Mouse (Mus musculus) hindbrain, embryonic 16.5 days (tissue): Measurements from ENCODE around the gene Ampd2. TPM values are rescaled to one million over a fixed set of nuclear protein-coding genes. Genes with fewer than 3 reads are reported as not detected.

ENCODE experiments used
- ATAC-seq: fragments of 200-750 bp; cut with Nextera tagmentation; 2 replicates; pipeline ENCODE4 v1.8.0; 2017; ENCODE audit warnings: moderate TSS enrichment, moderate library complexity
- H3K27ac ChIP-seq: fragments of 300-500 bp; sonication (generic); 2 replicates; pipeline ENCODE4 v1.5.1; 2014; ENCODE audit warnings: low read depth, mild to moderate bottlenecking, control low read depth, low read length, moderate library complexity
- H3K27me3 ChIP-seq: fragments of 300-500 bp; sonication (generic); replicated peaks from 2 replicates; pipeline ENCODE4 v1.6.1; 2014; ENCODE audit warnings: low read length; ENCODE audit not compliant: control insufficient read depth, insufficient read depth
- H3K36me3 ChIP-seq: fragments of 300-500 bp; sonication (generic); 2 replicates; pipeline ENCODE4 v1.6.1; 2014; ENCODE audit warnings: mild to moderate bottlenecking, low read length, moderate library complexity, mixed read lengths; ENCODE audit not compliant: control insufficient read depth, insufficient read depth
- H3K4me1 ChIP-seq: fragments of 300-500 bp; sonication (generic); 2 replicates; pipeline ENCODE4 v1.6.1; 2014; ENCODE audit warnings: low read depth, low read length; ENCODE audit not compliant: control insufficient read depth, insufficient read depth
- H3K4me2 ChIP-seq: fragments of 300-500 bp; sonication (generic); 2 replicates; pipeline ENCODE4 v1.6.1; 2014; ENCODE audit warnings: mild to moderate bottlenecking, low read length, control low read depth, moderate library complexity
- H3K4me3 ChIP-seq: fragments of 300-500 bp; sonication (generic); 2 replicates; pipeline ENCODE4 v1.5.1; 2014; ENCODE audit warnings: mild to moderate bottlenecking, low read length, control low read depth, moderate library complexity
- H3K9ac ChIP-seq: fragments of 300-500 bp; sonication (generic); 2 replicates; pipeline ENCODE4 v1.6.1; 2014; ENCODE audit warnings: low read depth, mild to moderate bottlenecking, control low read depth, low read length, moderate library complexity
- H3K9me3 ChIP-seq: fragments of 300-500 bp; sonication (generic); 2 replicates; pipeline ENCODE4 v1.6.1; 2014; ENCODE audit warnings: mild to moderate bottlenecking, low read length, moderate library complexity; ENCODE audit not compliant: control insufficient read depth
- WGBS: fragments of 180-500 bp; shearing (Covaris S2); extraction: QIAGEN DNeasy Blood & Tissue Kit; methylation state at CpG from one replicate; pipeline ENCODE4 v1.1.7; 2014; 5-methylcytosine and 5-hydroxymethylcytosine counted together
- polyA plus RNA-seq: library from polyadenylated mRNA; unstranded; fragments of >200 nt; fragmentation: Nextera tagmentation; extraction: Ambion mirVana; gene quantifications from 2 replicates; pipeline ENCODE4 v1.2.1, GENCODE M21; 2015

Gene Ampd2
- polyA plus RNA-seq, 1 experiment from 2014 or later = 63.6 TPM

GRCm38 (mm10) chr3:108067370-108067934 lies 19.0 kb downstream of the Ampd2 start:
- Histone ChIP-seq H3K36me3 (no peaks in the 10 kb centered on the region), H3K27me3 (0 out of 2 replicates have a peak, but pooled peaks cover 2% of the 10 kb centered on the region), H3K4me2 (no peak overlapping the region), H3K27ac (no peak overlapping the region), H3K9ac (no peak overlapping the region), H3K4me1 (no peaks in the 10 kb centered on the region), H3K4me3 (no peak overlapping the region), H3K9me3 (no peaks in the 10 kb centered on the region)
- 63% methylated on average over 6 of the region's 6 CpGs for WGBS
- ATAC-seq = no peak

GRCm38 (mm10) chr3:108065551-108065950 lies 20.9 kb downstream of the Ampd2 start:
- Histone ChIP-seq H3K9me3 (no peaks in the 10 kb centered on the region), H3K9ac (no peak overlapping the region), H3K27me3 (0 out of 2 replicates have a peak, but pooled peaks cover 2% of the 10 kb centered on the region), H3K27ac (no peak overlapping the region), H3K4me2 (no peak overlapping the region), H3K4me1 (no peaks in the 10 kb centered on the region), H3K4me3 (no peak overlapping the region), H3K36me3 (no peaks in the 10 kb centered on the region)
- 87% methylated on average over 9 of the region's 9 CpGs for WGBS
- ATAC-seq = no peak

- ATAC-seq = no peak
- H3K9ac ChIP-seq = no peak overlapping the region
- no peaks in the 10 kb centered on the region for H3K4me1 ChIP-seq
- no peak overlapping the region for H3K4me2 ChIP-seq
- WGBS = 82% methylated on average over 4 of the region's 4 CpGs
- H3K4me3 ChIP-seq = no peak overlapping the region
- no peak overlapping the region for H3K27ac ChIP-seq
- H3K27me3 ChIP-seq = 0 out of 2 replicates have a peak, but pooled peaks cover 2% of the 10 kb centered on the region
- H3K9me3 ChIP-seq = no peaks in the 10 kb centered on the region
- H3K36me3 ChIP-seq = no peaks in the 10 kb centered on the region
Observed at GRCm38 (mm10) chr3:108064672-108065071, 21.8 kb downstream of the Ampd2 start.

GRCm38 (mm10) chr3:108062648-108063047 lies 23.8 kb downstream of the Ampd2 start:
- WGBS = 76% methylated on average over 8 of the region's 8 CpGs
- no peak for ATAC-seq
- no peak overlapping the region for H3K4me3 ChIP-seq

GRCm38 (mm10) chr3:108061420-108061819 lies 25.0 kb downstream of the Ampd2 start:
- Histone ChIP-seq H3K4me1 (no peaks in the 10 kb centered on the region), H3K27me3 (0 out of 2 replicates have a peak, but pooled peaks cover 2% of the 10 kb centered on the region), H3K27ac (no peak overlapping the region), H3K9ac (no peak overlapping the region), H3K4me3 (no peak overlapping the region), H3K4me2 (peak overlapping the region; percentile 12), H3K9me3 (no peaks in the 10 kb centered on the region), H3K36me3 (no peaks in the 10 kb centered on the region)
- 27% methylated on average over 7 of the region's 7 CpGs for WGBS
- ATAC-seq = no peak

More at GRCm38 (mm10) chr3:108062648-108063047, 23.8 kb downstream of the Ampd2 start:
- Histone ChIP-seq H3K27ac (no peak overlapping the region), H3K9me3 (no peaks in the 10 kb centered on the region), H3K9ac (no peak overlapping the region), H3K4me1 (no peaks in the 10 kb centered on the region), H3K4me2 (no peak overlapping the region), H3K36me3 (no peaks in the 10 kb centered on the region), H3K27me3 (0 out of 2 replicates have a peak, but pooled peaks cover 2% of the 10 kb centered on the region)

- H3K4me3 ChIP-seq = no peak overlapping the region
- no peaks in the 10 kb centered on the region for H3K27me3 ChIP-seq
- no peaks in the 10 kb centered on the region for H3K36me3 ChIP-seq
- H3K27ac ChIP-seq = no peak overlapping the region
- 90% methylated on average over 5 of the region's 5 CpGs for WGBS
- no peaks in the 10 kb centered on the region for H3K9me3 ChIP-seq
- H3K4me1 ChIP-seq = no peaks in the 10 kb centered on the region
- no peak overlapping the region for H3K4me2 ChIP-seq
- ATAC-seq = no peak
- H3K9ac ChIP-seq = no peak overlapping the region
Observed at GRCm38 (mm10) chr3:108050493-108050892, 36.0 kb downstream of the Ampd2 start.

- H3K9me3 ChIP-seq = no peaks in the 10 kb centered on the region
- WGBS = 74% methylated on average over 3 of the region's 3 CpGs
- no peak overlapping the region for H3K4me2 ChIP-seq
- H3K27ac ChIP-seq = no peak overlapping the region
- no peaks in the 10 kb centered on the region for H3K36me3 ChIP-seq
- no peak overlapping the region for H3K4me3 ChIP-seq
- no peak overlapping the region for H3K9ac ChIP-seq
- no peak for ATAC-seq
- peaks cover 3% of the 10 kb centered on the region for H3K4me1 ChIP-seq
- no peaks in the 10 kb centered on the region for H3K27me3 ChIP-seq
Observed at GRCm38 (mm10) chr3:108048306-108048705, 38.1 kb downstream of the Ampd2 start.

GRCm38 (mm10) chr3:108046944-108047655 lies 39.4 kb downstream of the Ampd2 start:
- no peaks in the 10 kb centered on the region for H3K9me3 ChIP-seq
- H3K4me2 ChIP-seq = no peak overlapping the region
- no peaks in the 10 kb centered on the region for H3K36me3 ChIP-seq
- H3K27me3 ChIP-seq = no peaks in the 10 kb centered on the region
- H3K27ac ChIP-seq = no peak overlapping the region
- WGBS = 92% methylated on average over 2 of the region's 2 CpGs
- no peak overlapping the region for H3K4me3 ChIP-seq
- ATAC-seq = no peak
- H3K4me1 ChIP-seq = peaks cover 3% of the 10 kb centered on the region
- H3K9ac ChIP-seq = no peak overlapping the region

GRCm38 (mm10) chr3:108044394-108045140 lies 41.9 kb downstream of the Ampd2 start, which contains the start of gene Gstm4:
TSS of gene Gstm4 (minus strand) at chr3:108044894.
- peak within 1 kb of the TSS; percentile 79 for H3K9ac ChIP-seq
- ATAC-seq = peak; percentile 96
- no peaks in the 10 kb centered on the region for H3K9me3 ChIP-seq
- H3K36me3 ChIP-seq = no peaks in the 10 kb centered on the region
- H3K4me1 ChIP-seq = peaks cover 3% of the 10 kb centered on the region
- 8% methylated on average over 29 of the region's 29 CpGs for WGBS
- no peaks in the 10 kb centered on the region for H3K27me3 ChIP-seq
- H3K4me3 ChIP-seq = peak within 1 kb of the TSS; percentile 65
- peak within 1 kb of the TSS; percentile 94 for H3K4me2 ChIP-seq
- H3K27ac ChIP-seq = peak within 1 kb of the TSS; percentile 70
